Mouse (Mus musculus): ENCODE measurements around the gene Kcns1. TPM values are rescaled to one million over a fixed set of nuclear protein-coding genes. Genes with fewer than 3 reads are reported as not detected.

Gene Kcns1
- not detected in 2 replicates for polyA plus RNA-seq (2015; fragmentation: Nextera tagmentation; extraction: Ambion mirVana)

DNA sequence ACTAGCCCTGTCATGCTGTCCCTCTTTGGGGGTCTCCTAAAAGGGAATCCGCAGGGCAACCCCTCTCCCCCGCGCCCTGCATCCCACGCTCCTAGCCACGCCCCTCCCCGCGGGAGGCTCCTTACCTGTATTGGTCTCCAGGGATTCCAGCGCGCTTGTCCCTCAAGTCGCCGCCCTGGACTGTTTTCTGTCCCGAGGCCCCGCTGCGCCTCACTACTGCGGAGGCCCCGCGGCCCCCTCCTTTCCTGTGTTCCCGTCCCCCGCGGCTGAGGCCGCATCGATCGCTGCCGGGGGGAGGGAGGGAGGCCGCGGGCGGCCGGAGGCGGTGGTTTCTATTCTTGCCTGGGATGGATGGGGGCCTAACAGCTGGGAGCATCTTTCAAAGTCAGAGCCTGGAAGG is at the start of gene Kcns1:
Kcns1 (minus strand) TSS at position 212 of the 400 bp plus-strand sequence.

GRCm38 (mm10) chr2:164199626-164200327 is 28.9 kb upstream of the Kcns1 start, which contains the start of gene Wfdc15a:
Wfdc15a (minus strand) TSS chr2:164200130.

GRCm38 (mm10) chr2:164190576-164190975 is 19.7 kb upstream of the Kcns1 start, which contains the start of gene Wfdc12:
Wfdc12 (minus strand) TSS chr2:164190608.

GRCm38 (mm10) chr2:164182692-164183255 is 11.9 kb upstream of the Kcns1 start, which contains the start of gene Wfdc5:
Wfdc5 (minus strand) TSS chr2:164182742.

Other genes with a start within 250 kb of the Kcns1 start
- gene Ywhab, start 176.2 kb downstream of the Kcns1 start, polyA plus RNA-seq (2015; fragmentation: Nextera tagmentation; extraction: Ambion mirVana): 132 and 147 TPM in 2 replicates
- gene Pabpc1l, start 145.7 kb downstream of the Kcns1 start, polyA plus RNA-seq (2015; fragmentation: Nextera tagmentation; extraction: Ambion mirVana): 1.3 and 2.5 TPM in 2 replicates
- 20.1 and 20.5 TPM in 2 replicates for gene Stk4, start 100.8 kb downstream of the Kcns1 start, polyA plus RNA-seq (2015; fragmentation: Nextera tagmentation; extraction: Ambion mirVana)
- gene Tomm34, start 99.9 kb downstream of the Kcns1 start, polyA plus RNA-seq (2015; fragmentation: Nextera tagmentation; extraction: Ambion mirVana): 30.8 and 36.3 TPM in 2 replicates
- gene Wfdc5, start 11.6 kb upstream of the Kcns1 start, polyA plus RNA-seq (2015; fragmentation: Nextera tagmentation; extraction: Ambion mirVana): not detected in 2 replicates
- gene Wfdc12, start 19.5 kb upstream of the Kcns1 start, polyA plus RNA-seq (2015; fragmentation: Nextera tagmentation; extraction: Ambion mirVana): not detected in 2 replicates
- gene Wfdc15a, start 29.0 kb upstream of the Kcns1 start, polyA plus RNA-seq (2015; fragmentation: Nextera tagmentation; extraction: Ambion mirVana): not detected in 2 replicates
- 0.73 TPM in 1 of 2 replicates, not detected in the other for gene Wfdc15b, start 50.5 kb upstream of the Kcns1 start, polyA plus RNA-seq (2015; fragmentation: Nextera tagmentation; extraction: Ambion mirVana)
- not detected in 2 replicates for gene Svs2, start 67.4 kb upstream of the Kcns1 start, polyA plus RNA-seq (2015; fragmentation: Nextera tagmentation; extraction: Ambion mirVana)
- not detected in 2 replicates for gene Svs3b, start 85.5 kb upstream of the Kcns1 start, polyA plus RNA-seq (2015; fragmentation: Nextera tagmentation; extraction: Ambion mirVana)
- gene Svs4, start 107.3 kb upstream of the Kcns1 start, polyA plus RNA-seq (2015; fragmentation: Nextera tagmentation; extraction: Ambion mirVana): not detected in 2 replicates
- gene Svs3a, start 118.2 kb upstream of the Kcns1 start, polyA plus RNA-seq (2015; fragmentation: Nextera tagmentation; extraction: Ambion mirVana): not detected in 2 replicates
- gene Svs6, start 145.6 kb upstream of the Kcns1 start, polyA plus RNA-seq (2015; fragmentation: Nextera tagmentation; extraction: Ambion mirVana): not detected in 2 replicates
- gene Svs5, start 161.6 kb upstream of the Kcns1 start, polyA plus RNA-seq (2015; fragmentation: Nextera tagmentation; extraction: Ambion mirVana): not detected in 2 replicates
- gene Slpi, start 218.0 kb upstream of the Kcns1 start, polyA plus RNA-seq (2015; fragmentation: Nextera tagmentation; extraction: Ambion mirVana): 246 and 289 TPM in 2 replicates
- gene Rbpjl, start 232.0 kb upstream of the Kcns1 start, polyA plus RNA-seq (2015; fragmentation: Nextera tagmentation; extraction: Ambion mirVana): 0.42 and 0.73 TPM in 2 replicates
- gene Matn4, start 234.0 kb upstream of the Kcns1 start, polyA plus RNA-seq (2015; fragmentation: Nextera tagmentation; extraction: Ambion mirVana): 0.54 and 1.1 TPM in 2 replicates

All from spleen, postnatal 0 days (tissue).